Mouse (Mus musculus) left cerebral cortex, adult 9 months (tissue): ENCODE measurements around the gene Ttc30b.
A peak's percentile ranks its signal among the peaks of the same experiment; 100 is the strongest.
"Not testable (repeated sequence)": the region's sequence is repeated elsewhere in the genome, so short reads cannot be mapped to it uniquely, and the experiment has no call there.

Source experiments
- DNase-seq, 2 experiments: peaks; one replicate each; pipeline ENCODE4 v3.0.0; 2022; ENCODE audit warnings: low spot score in 2 of 2

Gene Ttc30b

DNA sequence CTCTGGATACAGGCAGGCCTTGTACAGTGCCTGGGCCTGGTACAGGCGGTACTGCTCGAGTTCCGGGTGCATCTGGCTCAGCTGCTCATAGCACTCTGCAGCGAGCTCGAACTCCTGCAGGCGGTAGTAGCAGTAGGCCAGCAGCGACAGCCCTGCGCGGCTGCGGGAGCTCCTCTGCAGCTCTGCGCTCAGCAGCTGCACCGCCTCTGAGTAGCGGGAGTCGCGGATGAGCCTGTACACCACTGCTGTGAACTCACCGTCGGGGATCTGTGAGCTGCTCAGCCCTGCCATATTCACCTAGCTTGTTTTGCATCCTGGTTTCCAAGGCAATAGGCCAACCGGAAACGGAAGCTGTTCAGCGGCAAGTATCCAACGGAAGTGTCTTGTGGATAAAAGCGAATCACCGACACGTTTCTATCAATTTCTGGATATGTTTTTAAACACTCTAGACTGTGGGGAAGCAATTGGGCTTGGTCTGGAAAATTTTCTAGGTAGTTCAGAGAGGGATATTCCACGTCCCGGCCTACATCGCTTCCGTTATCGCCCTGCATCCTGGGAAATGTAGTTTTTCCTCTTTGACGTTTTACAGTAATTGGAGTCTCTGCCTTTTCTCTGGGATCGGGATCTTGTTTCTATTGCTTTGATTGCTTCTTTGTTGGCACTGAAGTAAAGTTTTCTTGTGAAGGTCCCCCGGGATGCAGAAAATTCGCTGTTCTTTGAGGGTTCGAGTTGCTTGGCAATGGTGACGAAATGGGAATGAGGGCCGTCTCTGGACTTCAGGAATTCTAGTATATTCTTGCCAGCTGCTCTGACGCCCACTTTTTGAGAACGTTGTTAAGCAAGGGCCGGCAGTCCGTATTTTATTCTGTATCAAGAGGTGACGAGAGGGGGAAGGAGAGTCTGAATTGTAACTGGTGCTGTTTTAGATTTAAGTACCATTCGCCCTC is at the start of gene Ttc30b:
Gene Ttc30b (minus strand): TSS at position 469 of the 947 bp plus-strand sequence.
- DNase-seq, result peak; percentile 42 to 78

DNA sequence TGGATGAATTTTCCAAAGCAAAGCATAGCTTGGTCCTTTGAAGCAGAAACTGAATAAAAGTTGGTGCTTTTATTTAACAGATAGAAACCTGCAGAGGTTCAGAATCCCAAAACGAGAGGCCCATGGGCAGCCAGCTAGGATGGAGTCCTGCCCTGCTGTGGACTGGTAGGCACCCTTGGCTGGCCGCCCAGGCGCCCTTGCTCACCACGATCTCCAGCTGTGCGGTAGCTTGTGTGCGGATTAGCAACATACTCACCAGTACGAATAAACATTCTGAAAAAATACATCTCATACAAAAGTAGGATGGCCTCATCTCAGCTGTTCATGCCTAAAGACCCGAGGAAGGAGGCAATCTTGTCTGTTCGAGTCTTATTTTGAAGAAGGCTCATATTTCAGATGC is 49.4 kb upstream of the Ttc30b start:
- DNase-seq, result no peak

DNA sequence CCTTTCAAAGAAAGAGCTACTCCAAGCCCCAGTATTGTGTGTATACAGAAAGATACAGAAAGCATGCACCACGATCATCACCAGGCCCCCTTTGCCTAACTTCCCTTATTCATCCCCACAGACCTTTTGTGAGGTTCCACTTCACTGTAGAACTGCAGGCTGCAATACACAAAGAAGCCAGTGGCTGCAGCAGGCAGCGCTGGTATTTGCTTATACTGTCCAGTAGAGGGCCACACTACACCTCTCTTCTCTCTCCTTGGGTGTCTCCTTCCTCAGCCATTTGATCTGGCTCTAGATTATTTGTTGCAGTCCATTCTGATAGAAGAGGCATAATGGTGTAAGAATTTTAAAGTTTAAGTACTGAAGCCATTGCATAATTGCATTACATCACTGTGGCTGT is 46.7 kb upstream of the Ttc30b start:
- DNase-seq, result peak; percentile 46 to 76

DNA sequence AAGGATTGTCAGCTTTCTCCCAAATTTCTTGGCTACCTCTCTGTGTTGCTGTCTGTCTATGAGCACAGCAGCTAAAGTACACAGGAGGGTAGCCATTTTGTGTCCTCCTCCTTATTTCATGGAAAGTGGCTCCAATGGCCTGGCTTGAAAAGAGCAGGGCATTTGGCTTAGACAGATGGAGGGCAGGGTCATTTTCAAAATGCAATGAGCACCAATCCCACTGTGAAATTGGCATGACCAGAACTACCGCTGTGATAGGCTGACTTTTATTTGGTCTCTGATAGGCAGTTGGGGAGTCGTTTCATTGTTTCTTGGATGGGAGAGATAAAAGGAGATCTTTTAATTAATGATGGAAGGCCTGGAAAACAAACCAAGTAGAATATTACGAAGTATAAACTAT is 45.5 kb upstream of the Ttc30b start:
- DNase-seq, result no peak

DNA sequence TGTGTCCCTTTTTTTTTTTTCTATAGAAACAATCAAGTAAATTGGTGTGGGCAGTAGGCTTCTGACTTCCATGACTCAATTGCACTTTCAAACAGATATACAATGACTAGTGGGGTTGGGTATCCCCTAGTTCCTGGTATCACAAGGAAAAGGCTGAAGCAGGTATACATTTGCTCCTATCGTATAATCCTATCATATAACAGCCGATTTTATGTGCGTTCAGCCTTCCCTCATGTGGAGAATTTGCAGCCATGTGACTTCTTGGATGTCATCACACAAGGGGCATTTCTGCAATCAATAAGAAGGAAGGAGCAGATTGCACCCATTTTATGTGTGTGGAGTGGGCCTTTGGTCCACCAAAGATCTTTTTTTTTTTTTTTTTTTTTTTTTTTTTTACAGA is 44.7 kb upstream of the Ttc30b start:
- no peak for DNase-seq

DNA sequence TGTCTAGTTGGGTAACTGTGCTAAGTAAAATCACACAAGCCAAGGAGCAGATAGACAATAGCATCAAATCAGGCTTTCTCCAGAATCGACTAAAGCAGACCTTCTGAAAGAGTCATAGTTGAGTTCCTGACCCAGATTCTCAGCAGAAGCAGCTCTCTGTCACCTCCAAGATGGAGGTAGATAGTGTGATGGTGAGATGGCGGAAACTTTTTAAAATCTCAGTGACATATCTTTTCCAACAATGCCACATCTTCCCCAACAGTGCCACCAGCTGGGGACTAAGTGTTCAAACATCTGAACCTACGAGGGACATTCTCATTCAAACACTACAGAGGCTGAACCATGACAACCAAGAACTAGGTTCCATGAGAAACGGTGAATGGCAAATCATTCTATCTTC is 44.2 kb upstream of the Ttc30b start:
- DNase-seq, result no peak

DNA sequence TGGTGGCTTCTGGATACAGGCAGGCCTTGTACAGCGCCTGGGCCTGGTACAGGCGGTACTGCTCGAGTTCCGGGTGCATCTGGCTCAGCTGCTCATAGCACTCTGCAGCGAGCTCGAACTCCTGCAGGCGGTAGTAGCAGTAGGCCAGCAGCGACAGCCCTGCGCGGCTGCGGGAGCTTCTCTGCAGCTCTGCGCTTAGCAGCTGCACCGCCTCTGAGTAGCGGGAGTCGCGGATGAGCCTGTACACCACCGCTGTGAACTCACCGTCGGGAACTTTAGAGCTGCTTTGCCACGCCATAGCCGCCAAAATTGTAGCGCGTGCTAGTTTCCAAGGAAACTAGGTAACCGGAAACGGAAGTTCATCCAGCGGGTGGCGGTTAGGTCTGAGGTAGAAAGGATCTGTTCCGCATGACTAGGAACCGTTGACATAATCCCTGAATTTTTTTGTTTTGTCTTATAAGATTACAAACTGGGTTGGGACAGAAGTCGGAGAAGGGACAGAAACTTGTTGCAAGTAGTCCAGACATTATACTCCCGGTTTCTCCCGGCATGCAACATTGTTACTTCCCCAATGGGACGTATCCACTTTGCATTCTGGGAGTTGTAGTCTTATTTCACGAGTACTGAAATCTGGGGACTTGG is 43.2 kb upstream of the Ttc30b start, which contains the start of gene Ttc30a1:
Gene Ttc30a1 (minus strand): TSS at position 528 of the 642 bp plus-strand sequence.
- DNase-seq, result peak; percentile 73 to 81

DNA sequence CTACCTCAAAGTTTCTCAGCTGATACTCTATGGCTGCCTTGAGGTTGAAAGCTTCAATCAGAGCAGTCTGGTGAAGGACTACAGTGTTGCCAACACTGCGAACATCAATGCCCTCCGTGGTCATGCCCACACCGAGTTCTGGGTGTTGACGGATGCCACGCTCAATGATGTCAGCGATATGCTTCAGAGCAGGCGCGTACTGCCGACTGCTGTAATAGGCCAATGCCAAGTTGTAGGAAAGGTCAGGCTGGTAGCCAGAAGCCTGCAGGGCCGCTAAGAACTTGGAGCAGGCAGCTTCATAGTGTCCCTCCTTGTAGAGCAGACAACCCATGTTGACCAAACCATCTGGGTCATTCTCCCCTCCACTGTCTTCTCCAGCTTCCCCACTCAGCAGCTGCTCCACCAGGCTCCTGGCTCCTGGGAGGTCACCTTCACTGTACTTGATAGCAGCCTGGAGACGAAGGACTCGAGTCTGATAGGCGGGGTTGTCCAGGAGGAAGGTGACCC is 42.6 kb upstream of the Ttc30b start:
- DNase-seq, result not testable (repeated sequence)

DNA sequence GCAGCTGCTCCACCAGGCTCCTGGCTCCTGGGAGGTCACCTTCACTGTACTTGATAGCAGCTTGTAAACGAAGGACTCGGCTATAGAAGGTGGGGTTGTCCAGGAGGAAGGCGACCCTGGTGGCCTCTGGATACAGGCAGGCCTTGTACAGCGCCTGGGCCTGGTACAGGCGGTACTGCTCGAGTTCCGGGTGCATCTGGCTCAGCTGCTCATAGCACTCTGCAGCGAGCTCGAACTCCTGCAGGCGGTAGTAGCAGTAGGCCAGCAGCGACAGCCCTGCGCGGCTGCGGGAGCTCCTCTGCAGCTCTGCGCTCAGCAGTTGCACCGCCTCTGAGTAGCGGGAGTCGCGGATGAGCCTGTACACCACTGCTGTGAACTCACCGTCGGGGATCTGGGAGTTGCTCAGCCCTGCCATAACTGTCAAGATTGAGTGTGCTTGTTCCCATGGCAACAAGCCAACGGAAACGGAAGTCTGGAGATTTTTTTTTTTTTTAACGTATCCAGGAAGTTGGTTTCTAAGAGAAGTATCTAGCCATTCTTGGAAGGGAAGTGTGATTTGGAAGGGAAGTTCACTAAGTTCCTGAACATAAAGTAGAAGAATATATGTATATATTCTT is 39.5 kb upstream of the Ttc30b start, which contains the start of gene Ttc30a2:
Gene Ttc30a2 (minus strand): TSS at position 419 of the 617 bp plus-strand sequence.
- not testable (repeated sequence) for DNase-seq

DNA sequence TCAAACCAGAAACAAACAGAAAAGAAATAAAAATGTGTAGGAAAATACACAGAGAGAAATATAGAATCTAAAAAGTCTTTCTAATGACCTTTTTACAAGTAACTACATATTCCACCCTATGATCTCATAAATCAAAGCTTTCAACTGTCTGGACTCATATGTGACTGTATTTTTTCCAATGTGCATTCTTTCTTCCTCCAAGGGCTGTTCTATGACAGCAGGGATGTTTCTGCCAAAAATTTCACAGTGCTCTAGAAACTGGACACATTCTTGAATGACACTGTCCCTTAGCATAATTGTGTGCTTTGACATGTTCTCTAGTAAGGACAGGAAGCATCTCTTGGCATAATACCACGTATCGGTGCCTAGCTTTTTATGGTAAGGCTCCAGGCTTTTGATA is 37.7 kb upstream of the Ttc30b start:
- DNase-seq, result not testable (repeated sequence)

DNA sequence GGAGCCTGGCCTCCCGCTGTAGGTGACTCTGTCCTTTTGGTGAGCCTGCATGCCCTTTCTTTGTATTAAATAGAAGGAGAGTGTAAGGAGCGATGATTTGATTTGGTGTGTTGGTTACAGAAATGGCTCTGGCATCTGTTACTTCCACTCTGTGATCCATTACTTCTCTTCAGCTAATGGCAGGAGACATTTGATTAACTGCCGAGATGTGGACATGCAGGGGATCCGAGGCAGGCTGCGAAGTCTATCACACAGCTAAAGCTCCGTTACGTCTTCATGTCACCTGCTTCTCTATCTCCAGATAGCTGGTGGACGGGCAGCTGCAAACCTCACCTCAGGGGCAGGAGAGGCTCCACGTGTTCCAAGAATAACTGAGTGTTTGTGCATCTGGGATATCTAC is 35.7 kb upstream of the Ttc30b start:
- DNase-seq, result no peak

DNA sequence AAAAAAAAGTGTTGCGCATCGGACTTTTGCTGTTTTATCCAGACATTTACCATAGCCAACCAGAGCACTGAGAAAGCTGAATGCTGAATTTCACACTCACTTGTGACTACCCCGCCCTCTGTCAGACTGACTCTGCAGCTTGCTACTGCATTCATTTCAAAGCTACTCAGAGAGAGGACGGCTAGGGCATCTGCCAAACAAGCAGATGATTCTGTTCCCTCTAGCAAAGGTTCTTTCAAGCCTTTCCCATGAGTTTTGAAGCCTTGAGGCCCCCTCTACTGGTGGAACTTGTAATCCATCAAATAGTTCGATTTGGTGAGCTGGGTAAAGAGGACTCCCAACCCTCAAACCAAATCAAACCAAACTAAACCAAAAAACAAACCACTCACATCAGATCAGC is 26.6 kb upstream of the Ttc30b start:
- DNase-seq, result peak in 1 of 2 experiments; percentile 86

DNA sequence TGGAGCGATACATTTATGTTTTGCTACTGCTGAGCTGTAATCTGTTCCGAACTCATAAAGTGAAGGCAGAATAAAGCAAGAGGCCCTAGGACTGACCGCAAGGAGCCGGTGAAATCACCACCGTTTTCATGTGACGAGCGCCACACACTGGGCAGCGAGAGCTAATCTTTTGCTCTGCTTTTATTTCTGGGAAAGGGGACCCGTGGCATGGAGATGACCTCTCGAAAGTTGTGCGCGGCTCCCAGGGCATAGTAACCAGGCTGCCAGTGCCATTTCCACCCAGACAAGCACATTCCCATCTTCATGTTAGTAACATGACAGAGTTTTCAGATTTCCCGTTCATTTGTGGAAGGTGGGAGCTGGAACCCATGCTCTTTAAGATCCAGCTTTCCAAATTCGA is 26.1 kb upstream of the Ttc30b start:
- DNase-seq, result peak in 1 of 2 experiments; percentile 46

DNA sequence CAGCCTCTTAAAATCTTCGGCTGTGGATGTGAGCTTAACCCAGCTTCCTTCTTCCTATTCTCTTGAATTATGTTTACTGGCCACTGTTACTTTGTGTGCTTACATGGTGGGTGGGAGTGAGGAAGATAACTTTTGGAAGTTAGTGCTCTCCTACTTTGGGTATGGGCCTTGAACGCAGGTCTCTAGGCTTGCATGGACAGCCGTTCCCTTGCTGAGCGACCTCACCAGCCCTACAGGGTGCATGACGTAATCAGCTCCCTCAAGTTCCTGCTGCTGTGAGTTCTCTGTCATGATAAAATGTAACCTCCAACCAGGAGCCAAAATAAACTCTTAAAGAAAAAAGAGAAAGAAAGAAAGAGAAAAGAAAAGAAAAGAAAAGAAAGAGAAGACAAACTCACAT is 25.7 kb upstream of the Ttc30b start:
- no peak for DNase-seq

DNA sequence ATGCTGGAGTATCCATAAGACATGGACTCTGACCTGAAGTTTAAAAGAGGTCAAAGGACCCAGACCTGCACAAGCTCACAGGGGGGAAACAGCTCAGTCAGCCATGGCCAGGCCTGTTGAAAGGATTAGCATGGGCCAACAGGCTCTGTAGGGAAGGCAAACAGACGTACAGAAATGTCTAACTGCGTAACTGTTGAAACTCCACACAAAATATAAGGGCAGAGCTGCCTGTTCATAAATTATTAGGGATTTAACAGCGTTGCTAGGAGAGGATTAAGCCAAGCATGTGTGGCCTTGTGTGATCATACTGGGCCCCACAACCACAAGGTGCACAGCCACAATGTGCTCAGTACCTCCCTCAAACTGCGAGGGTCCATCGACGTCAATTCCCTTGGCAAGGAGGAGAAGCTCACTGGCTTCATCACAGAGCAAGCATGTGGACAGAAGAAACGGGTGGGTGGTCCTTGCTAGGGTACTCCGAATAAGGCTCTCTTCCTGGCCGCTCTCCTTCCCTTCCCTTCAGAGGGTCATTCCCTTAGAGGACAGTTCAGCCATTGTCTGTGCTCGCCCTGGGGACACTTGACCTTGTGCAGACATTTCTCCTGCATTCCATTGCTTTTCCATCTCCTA is 24.9 kb upstream of the Ttc30b start:
- DNase-seq, result no peak

DNA sequence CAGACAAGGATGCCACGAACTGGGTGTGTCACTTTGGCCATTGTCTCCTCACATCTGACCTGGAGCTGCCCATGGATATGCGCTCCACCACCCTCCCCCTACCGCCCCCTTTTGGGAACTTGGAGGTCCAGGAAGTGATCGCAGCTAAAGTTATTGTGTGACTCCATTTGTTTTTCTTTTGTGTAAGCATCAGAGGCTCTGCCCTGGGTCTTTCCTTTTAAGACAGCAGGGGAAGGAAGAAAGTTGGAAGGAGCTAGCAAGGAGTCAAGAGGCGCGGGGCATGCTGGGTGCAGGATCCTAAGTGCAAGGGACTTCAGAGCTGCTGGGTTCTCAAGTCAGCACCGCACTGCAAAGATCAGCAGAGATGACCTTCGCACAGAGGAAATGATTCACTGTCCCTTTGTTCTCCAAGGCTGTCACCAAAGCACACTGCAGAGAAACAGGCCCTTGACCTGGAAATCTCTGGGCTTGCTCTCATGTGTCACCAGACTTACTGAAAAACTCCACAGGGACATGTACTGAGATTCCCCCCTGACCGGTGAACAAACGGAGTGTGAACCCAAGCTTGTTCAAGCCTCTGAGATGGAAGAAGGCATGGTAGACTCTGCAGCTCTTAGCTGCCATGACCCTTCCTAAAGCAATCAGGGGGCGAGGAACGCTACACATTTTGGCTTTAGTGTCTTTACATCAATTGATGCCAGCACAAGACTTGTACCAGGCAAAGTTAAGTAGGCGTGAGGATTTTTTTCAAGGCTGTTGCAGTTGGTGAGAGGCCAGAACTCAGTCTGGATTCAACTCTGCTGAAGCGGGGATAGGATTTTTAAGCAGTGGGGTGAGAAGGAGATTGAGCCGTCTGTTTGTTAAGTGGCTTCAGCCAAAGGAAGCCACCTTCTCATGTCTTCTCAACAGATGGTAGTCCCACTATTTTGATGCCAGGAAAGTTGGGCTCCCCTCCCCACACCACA is 22.3 kb upstream of the Ttc30b start:
- DNase-seq, result peak in 1 of 2 experiments; percentile 46

DNA sequence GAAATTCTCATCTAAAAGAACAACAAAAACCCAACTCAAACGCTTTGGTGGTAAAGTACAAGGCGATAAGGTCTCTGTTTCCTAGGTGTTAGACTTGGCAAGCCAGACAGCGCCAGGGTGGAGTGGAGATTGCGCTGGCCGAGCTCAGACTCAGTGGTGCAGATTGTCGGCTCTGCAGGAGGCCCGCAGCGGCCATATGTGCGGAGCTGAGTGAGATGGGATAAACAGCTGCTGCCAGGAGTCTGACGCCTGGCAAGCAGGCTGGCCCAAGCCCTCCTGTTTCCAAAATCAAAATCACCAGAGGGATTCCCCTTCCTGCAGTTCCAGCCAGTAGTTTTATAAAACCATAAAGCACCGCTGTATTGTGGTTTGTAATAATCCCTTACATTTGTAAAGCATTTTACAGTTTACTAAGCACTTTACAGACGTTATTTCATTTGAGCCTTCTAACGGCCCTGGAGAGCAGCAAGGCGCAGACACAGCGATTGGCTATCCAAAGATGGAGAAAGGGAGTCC is 21.5 kb upstream of the Ttc30b start:
- DNase-seq, result no peak

DNA sequence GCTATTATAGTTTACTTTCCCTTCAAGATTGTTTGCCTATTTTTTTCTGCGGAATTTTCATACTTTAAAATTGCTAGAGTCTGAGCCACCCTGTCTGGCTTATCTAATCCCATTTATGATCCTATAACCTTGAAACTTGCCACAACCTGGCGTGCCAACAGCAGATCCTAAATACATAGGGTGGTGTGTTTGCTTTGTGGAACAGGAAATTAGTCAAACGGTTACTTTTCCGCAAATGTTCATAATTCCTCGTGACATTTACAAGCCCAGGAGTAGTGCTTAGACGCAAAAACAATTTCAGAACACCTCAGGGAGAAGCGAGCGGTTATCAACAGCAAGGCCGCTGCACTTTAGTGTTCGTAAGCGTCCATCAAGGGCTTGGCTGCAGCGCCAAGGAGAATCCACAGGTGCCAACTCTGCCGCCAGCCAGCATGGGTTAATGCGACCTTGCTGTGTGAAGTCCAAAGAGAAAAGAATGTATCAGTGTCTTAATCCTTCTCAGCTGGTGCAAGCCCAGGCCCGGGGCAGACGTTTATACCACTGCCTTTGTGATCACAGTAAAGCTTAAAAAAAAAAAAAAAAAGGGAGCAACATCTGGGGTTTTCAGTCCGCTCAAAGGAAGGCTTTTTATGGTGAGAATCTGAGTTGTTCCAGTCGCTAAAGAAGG is 20.9 kb upstream of the Ttc30b start:
- no peak for DNase-seq

DNA sequence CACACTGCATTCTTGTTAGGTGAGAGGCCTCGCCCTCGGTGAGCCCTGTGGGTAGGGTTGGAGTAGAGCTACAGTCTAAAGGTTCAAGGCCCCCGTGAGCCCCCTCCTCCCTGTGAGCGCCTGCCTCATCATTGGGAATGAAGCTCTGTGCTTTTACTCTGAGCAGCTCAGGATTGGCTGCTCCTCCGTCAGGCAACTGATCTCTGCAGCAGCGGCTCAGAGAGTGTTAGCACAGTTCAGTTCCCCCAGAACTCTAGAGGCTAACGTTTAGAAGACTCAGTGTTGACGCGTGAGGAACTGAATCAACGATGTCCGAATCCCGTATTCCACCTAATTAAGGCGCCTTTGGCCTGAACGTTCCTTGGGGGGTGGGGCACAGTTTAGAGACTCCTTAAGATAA is 17.3 kb upstream of the Ttc30b start:
- no peak for DNase-seq

DNA sequence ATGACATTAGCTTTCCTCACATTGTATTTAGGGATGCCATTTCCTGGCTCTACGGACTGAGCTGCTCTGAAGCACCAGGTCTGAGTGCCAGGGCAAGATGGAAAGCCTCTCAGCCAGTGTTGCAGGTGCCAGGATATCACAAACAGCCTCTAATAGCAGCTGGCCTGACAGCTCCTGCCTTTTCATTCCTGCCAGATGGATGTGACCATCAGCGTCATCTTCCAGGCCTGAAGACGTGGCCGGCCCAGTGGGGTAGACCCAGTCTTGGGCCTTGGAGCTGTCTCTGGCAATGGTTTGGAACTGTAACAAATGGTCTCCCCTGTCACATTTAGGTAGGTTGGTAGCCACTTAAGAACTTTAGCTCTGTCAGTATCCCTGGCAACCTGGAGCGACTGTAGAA is 14.9 kb upstream of the Ttc30b start:
- DNase-seq, result no peak
